Mouse (Mus musculus) lung, adult 2 months (tissue): ENCODE measurements around the gene Dtymk. TPM values are rescaled to one million over a fixed set of nuclear protein-coding genes. Genes with fewer than 3 reads are reported as not detected.

ENCODE experiments used
- DNase-seq: peaks from one replicate; pipeline ENCODE4 v3.0.0; 2022
- H3K4me1 ChIP-seq: fragments of 200-500 bp; 2 replicates; pipeline ENCODE4 v1.6.1; 2011; ENCODE audit warnings: low read length; ENCODE audit not compliant: control insufficient read depth, insufficient read depth
- H3K4me3 ChIP-seq: fragments of 200-500 bp; replicated peaks from 2 replicates; pipeline ENCODE3; 2011; ENCODE audit warnings: low read depth, mild to moderate bottlenecking, control low read depth, low read length; ENCODE audit errors: extremely low read depth
- CTCF ChIP-seq: fragments of 200-500 bp; IDR thresholded peaks from 2 replicates; pipeline ENCODE4 v1.5.1; 2011; ENCODE audit warnings: mild to moderate bottlenecking, low read length, control low read depth; ENCODE audit not compliant: insufficient read depth
- POLR2A ChIP-seq: fragments of 200-500 bp; IDR thresholded peaks from 2 replicates; pipeline ENCODE4 v1.6.1; 2011; ENCODE audit warnings: low read depth, mild to moderate bottlenecking, control low read depth, low read length, borderline replicate concordance; ENCODE audit errors: extremely low read depth
- WGBS: fragments of 180-500 bp; shearing (Covaris S2); methylation state at CpG from one replicate; pipeline ENCODE4 v1.1.7; 2018; 5-methylcytosine and 5-hydroxymethylcytosine counted together
- polyA plus RNA-seq: library from polyadenylated mRNA; depleted of rRNA; stranded (reverse); fragments of >200 nt; gene quantifications from 2 replicates; pipeline ENCODE4 v1.2.3, GENCODE M21; 2012; rRNA removed

The Dtymk gene
- polyA plus RNA-seq, 1 experiment, result 29.1 TPM

DNA sequence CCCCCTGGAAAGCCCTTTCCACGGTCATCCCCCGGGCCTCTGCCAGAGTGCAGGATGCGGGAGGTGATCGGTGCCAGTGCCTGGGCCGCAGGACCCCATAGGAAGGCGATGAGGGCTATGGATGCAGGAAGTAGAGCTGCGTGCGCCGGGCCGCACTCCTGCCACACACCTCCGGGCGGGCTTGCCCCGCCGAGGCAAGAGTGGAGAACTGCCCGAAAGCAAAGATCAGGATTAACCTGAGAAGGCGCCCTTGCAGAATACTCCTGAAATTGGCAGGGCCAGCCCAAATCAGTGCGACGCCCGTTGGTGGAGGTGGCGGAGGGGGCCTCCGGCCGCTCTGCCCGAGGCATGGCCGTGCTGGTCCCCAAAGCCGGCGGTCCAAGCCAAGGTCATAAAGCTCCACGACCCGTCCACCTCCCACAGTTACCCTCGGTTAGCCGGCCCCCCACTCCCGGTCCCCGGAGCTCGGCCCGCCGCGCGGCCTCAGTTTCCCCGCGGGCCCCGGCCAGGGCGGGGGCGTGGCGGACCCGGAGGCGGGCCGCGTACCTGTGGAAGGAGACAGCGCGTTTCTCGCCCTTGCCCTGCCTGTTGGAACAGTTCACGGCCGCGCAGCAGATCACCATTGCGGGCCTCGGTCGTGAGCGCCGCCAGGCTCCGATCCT, 47.7 kb downstream of the Dtymk start:
- TF ChIP-seq POLR2A (0 out of 2 replicates have a peak, but pooled peaks have one; percentile 24), CTCF (no peak)
- peaks cover 6% of the 10 kb centered on the region for H3K4me1 ChIP-seq
- H3K4me3 ChIP-seq, result peak overlapping the region; percentile 79
- 1% methylated on average over 59 of the region's 59 CpGs for WGBS
- DNase-seq, result peak; percentile 59

DNA sequence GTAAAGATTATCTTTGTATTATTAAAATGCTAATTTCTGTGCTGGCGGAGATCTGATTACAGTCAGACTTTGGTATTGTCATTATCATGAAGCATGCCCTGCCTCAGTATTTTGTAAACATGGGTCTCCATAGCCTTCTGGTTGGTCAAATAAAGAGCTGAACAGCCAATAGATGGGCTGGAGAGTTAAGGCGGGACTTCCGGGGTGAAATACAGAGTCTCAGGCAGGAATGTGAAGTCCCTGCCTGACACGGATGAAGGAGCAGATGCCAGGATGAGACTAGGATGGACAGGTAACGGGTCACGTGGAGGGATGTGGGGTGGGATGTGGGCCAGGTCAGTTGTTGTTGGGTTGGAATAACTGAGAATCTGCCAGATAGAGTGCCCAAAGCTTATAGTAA, 50.4 kb downstream of the Dtymk start, which contains the start of gene Atg4b:
TSS of gene Atg4b (plus strand) at position 211 of the 400 bp plus-strand sequence.
- no peak within 1 kb of the TSS for H3K4me3 ChIP-seq
- TF ChIP-seq POLR2A, result no peak
- TF ChIP-seq CTCF, result no peak
- peaks cover 6% of the 10 kb centered on the region for H3K4me1 ChIP-seq
- WGBS, result 86% methylated on average over 6 of the region's 6 CpGs
- DNase-seq, result no peak

DNA sequence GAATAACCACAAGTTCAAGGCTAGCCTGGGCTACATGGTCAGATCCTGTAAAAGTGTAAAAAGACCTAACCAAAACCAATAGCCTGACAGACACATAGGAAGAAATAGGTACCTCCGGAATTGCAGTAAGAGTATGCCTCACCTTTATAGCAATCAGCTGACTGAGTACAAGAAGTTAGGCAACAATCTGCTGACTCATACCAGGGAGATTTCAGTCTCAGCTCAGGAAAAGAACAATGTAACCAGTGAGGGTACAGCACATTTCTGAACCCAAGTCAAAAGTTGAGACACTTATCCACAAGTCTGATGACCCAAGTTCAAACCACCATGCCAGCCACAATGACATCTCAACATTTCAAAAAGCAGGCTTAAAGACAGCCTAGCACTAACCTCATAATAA, 53.2 kb downstream of the Dtymk start:
- Histone ChIP-seq H3K4me1 (peaks cover 1% of the 10 kb centered on the region), H3K4me3 (no peak overlapping the region)
- no peak for DNase-seq
- TF ChIP-seq POLR2A (no peak), CTCF (no peak)
- WGBS, result 70% methylated on average over 1 of the region's 1 CpGs

DNA sequence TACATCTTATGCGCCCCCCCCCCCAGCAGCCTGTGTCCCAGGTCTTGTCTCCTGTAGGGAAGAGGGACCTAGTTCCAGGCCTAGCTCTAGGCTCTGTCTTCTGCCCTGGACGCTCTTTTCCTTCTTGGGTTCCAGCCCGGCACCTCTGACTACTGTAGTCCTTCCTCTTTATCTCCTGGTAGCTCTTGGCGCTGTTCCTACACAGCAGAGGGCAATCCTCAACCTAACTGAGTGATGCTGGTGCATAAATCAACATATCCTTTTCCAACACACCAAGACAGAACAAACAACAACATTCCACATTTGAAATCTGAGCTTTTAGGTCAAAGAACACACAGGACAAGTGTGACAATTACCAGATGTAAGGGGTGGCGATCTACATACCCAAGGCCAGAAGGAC, 55.6 kb downstream of the Dtymk start:
- Histone ChIP-seq H3K4me3 (no peak overlapping the region), H3K4me1 (peaks cover 3% of the 10 kb centered on the region; the same call in 1 of the 2 replicates)
- TF ChIP-seq POLR2A (no peak), CTCF (no peak)
- DNase-seq, result no peak
- 77% methylated on average over 5 of the region's 5 CpGs for WGBS

DNA sequence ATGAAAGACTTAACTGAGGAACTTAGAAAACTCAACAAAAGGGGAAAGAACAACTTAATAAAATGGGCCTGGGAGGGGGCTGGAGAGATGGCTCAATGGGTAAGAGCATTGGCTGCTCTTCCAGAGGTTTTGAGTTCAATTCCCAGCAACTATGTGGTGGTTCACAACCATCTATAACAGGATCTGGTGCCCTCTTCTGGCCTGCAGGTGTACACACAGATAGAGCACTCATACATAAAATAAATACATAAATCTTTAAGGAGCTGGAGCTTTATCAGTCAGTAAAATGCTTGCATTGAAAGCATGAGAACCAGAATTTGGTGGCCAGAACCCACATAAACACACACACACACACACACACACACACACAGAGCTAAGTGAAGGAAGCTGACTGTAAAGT, 58.8 kb downstream of the Dtymk start:
- no peak for DNase-seq
- Histone ChIP-seq H3K4me1 (peaks cover 3% of the 10 kb centered on the region; the same call in 1 of the 2 replicates), H3K4me3 (no peak overlapping the region)
- no peak for TF ChIP-seq POLR2A
- no peak for TF ChIP-seq CTCF

Other genes with a start within 250 kb of the Dtymk start
- 88.6 and 141 TPM in 2 replicates for gene Stk25, start 143.3 kb downstream of the Dtymk start, polyA plus RNA-seq
- 32.5 and 41.7 TPM in 2 replicates for gene Bok, start 116.3 kb downstream of the Dtymk start, polyA plus RNA-seq
- gene Atg4b, start 50.4 kb downstream of the Dtymk start, polyA plus RNA-seq, result 38.6 and 50.6 TPM in 2 replicates
- gene Thap4, start 47.1 kb downstream of the Dtymk start, polyA plus RNA-seq, result 28.5 and 29.3 TPM in 2 replicates
- 7.1 and 10.1 TPM in 2 replicates for gene Ing5, start 2.0 kb upstream of the Dtymk start, polyA plus RNA-seq
- gene D2hgdh, start 23.0 kb upstream of the Dtymk start, polyA plus RNA-seq, result 17.0 and 21.3 TPM in 2 replicates
- 0.62 and 0.67 TPM in 2 replicates for gene Gal3st2, start 59.4 kb upstream of the Dtymk start, polyA plus RNA-seq
- 0.59 TPM in 1 of 2 replicates, not detected in the other for gene Gal3st2b, start 116.4 kb upstream of the Dtymk start, polyA plus RNA-seq
- gene Gal3st2c, start 188.6 kb upstream of the Dtymk start, polyA plus RNA-seq, result 0.03 TPM in 1 of 2 replicates, not detected in the other
- not detected in 2 replicates for gene Neu4, start 218.5 kb upstream of the Dtymk start, polyA plus RNA-seq